Mouse (Mus musculus): ENCODE data around the gene Gm960. TPM values are rescaled to one million over a fixed set of nuclear protein-coding genes. Genes with fewer than 3 reads are reported as not detected.

Gm960 gene
- polyA plus RNA-seq, 1 experiment from 2014 or later: 1.1 TPM

- WGBS: 90% methylated on average over 12 of the region's 12 CpGs
- Histone ChIP-seq H3K9me3 (ENCODE audit: control insufficient read depth, low read length) (no peaks in the 10 kb centered on the region), H3K4me1 (ENCODE audit: control insufficient read depth in 2 of 2, insufficient read depth in 2 of 2, low read length in 2 of 2) (peaks cover 5 to 13% of the 10 kb centered on the region in 2 experiments; a peak in 3 of 4 replicates), H3K27me3 (ENCODE audit: control insufficient read depth, insufficient read depth, low read length) (no peaks in the 10 kb centered on the region), H3K27ac (replicated peaks in 1 of 2; ENCODE audit: control insufficient read depth in 1 of 2, insufficient read depth in 1 of 2, low read depth in 2 of 2, low read length in 2 of 2) (no peak overlapping the region), H3K4me2 (ENCODE audit: low read length) (no peak overlapping the region), H3K4me3 (ENCODE audit: control insufficient read depth in 1 of 2, insufficient read depth in 1 of 2, low read depth in 1 of 2, low read length in 2 of 2) (no peak overlapping the region), H3K36me3 (ENCODE audit: control insufficient read depth, insufficient read depth, low read length) (peaks cover 34% of the 10 kb centered on the region), H3K9ac (ENCODE audit: low read length) (no peak overlapping the region)
- no peak for ATAC-seq (ENCODE audit: insufficient number of reproducible peaks, insufficient read depth, low FRiP score, low read depth)
These were observed 74.5 kb downstream of the Gm960 start for GRCm38 (mm10) chr19:4624006-4624405.

DNA sequence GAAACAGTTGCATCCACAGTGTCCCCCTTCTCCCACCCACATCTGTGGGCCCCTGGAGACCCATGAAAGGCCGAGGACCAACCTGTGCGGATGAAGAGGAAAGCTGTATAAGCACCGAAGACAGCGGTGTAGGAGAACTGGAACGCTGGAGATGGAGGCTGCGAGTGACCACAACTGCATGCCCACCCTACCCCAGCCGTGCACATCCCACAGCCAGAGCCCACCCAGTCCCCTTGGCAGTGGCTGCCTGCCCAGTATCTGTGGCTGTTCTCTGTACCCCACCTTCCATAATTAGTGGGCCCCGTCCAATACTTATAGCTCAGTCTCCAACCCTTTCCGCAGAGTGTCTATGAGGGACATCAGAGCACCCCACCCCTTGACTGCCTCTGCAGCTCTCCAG, 75.0 kb downstream of the Gm960 start:
- Histone ChIP-seq H3K4me2 (ENCODE audit: low read length) (no peak overlapping the region), H3K27ac (replicated peaks in 1 of 2; ENCODE audit: control insufficient read depth in 1 of 2, insufficient read depth in 1 of 2, low read depth in 2 of 2, low read length in 2 of 2) (no peak overlapping the region), H3K4me3 (ENCODE audit: control insufficient read depth in 1 of 2, insufficient read depth in 1 of 2, low read depth in 1 of 2, low read length in 2 of 2) (no peak overlapping the region), H3K36me3 (ENCODE audit: control insufficient read depth, insufficient read depth, low read length) (peaks cover 34% of the 10 kb centered on the region), H3K9me3 (ENCODE audit: control insufficient read depth, low read length) (no peaks in the 10 kb centered on the region), H3K27me3 (ENCODE audit: control insufficient read depth, insufficient read depth, low read length) (no peaks in the 10 kb centered on the region), H3K9ac (ENCODE audit: low read length) (no peak overlapping the region), H3K4me1 (ENCODE audit: control insufficient read depth in 2 of 2, insufficient read depth in 2 of 2, low read length in 2 of 2) (peaks cover 5 to 13% of the 10 kb centered on the region in 2 experiments; a peak in 3 of 4 replicates)
- 93% methylated on average over 9 of the region's 9 CpGs for WGBS
- ATAC-seq (ENCODE audit: insufficient number of reproducible peaks, insufficient read depth, low FRiP score, low read depth): no peak

- Histone ChIP-seq H3K4me3 (ENCODE audit: control insufficient read depth in 1 of 2, insufficient read depth in 1 of 2, low read depth in 1 of 2, low read length in 2 of 2) (no peak overlapping the region), H3K9me3 (ENCODE audit: control insufficient read depth, low read length) (no peaks in the 10 kb centered on the region), H3K27ac (replicated peaks in 1 of 2; ENCODE audit: control insufficient read depth in 1 of 2, insufficient read depth in 1 of 2, low read depth in 2 of 2, low read length in 2 of 2) (no peak overlapping the region), H3K36me3 (ENCODE audit: control insufficient read depth, insufficient read depth, low read length) (peaks cover 34% of the 10 kb centered on the region), H3K4me2 (ENCODE audit: low read length) (no peak overlapping the region), H3K4me1 (ENCODE audit: control insufficient read depth in 2 of 2, insufficient read depth in 2 of 2, low read length in 2 of 2) (peaks cover 5 to 13% of the 10 kb centered on the region in 2 experiments; a peak in 3 of 4 replicates), H3K27me3 (ENCODE audit: control insufficient read depth, insufficient read depth, low read length) (no peaks in the 10 kb centered on the region), H3K9ac (ENCODE audit: low read length) (no peak overlapping the region)
- ATAC-seq (ENCODE audit: insufficient number of reproducible peaks, insufficient read depth, low FRiP score, low read depth): no peak
- WGBS: 83% methylated on average over 5 of the region's 5 CpGs
These were observed 75.7 kb downstream of the Gm960 start for GRCm38 (mm10) chr19:4622780-4623179.

DNA sequence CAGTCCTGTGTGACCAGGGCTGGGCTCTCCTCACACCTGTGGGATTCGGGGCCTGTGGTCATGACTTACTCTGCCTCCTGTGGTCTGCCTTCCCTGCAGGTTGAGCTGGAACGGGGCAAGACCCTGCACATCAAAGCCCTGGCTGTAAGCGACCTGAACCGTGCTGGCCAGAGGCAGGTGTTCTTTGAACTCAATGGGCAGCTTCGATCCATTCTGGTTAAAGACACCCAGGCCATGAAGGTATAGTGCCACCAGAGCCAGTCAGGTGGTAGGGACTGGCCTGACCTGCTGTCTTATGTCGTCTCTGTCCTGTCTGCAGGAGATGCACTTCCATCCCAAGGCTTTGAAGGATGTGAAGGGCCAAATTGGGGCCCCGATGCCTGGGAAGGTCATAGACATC, 77.7 kb downstream of the Gm960 start:
- 87% methylated on average over 7 of the region's 7 CpGs for WGBS
- H3K27me3 ChIP-seq (ENCODE audit: control insufficient read depth, insufficient read depth, low read length): no peaks in the 10 kb centered on the region
- no peak overlapping the region for H3K9ac ChIP-seq (ENCODE audit: low read length)
- H3K27ac ChIP-seq (replicated peaks in 1 of 2; ENCODE audit: control insufficient read depth in 1 of 2, insufficient read depth in 1 of 2, low read depth in 2 of 2, low read length in 2 of 2): no peak overlapping the region
- no peak overlapping the region for H3K4me2 ChIP-seq (ENCODE audit: low read length)
- H3K36me3 ChIP-seq (ENCODE audit: control insufficient read depth, insufficient read depth, low read length): peaks cover 34% of the 10 kb centered on the region
- no peaks in the 10 kb centered on the region for H3K9me3 ChIP-seq (ENCODE audit: control insufficient read depth, low read length)
- H3K4me1 ChIP-seq (ENCODE audit: control insufficient read depth in 2 of 2, insufficient read depth in 2 of 2, low read length in 2 of 2): peaks cover 2 to 8% of the 10 kb centered on the region in 2 experiments; a peak in 3 of 4 replicates
- no peak overlapping the region for H3K4me3 ChIP-seq (ENCODE audit: control insufficient read depth in 1 of 2, insufficient read depth in 1 of 2, low read depth in 1 of 2, low read length in 2 of 2)
- ATAC-seq (ENCODE audit: insufficient number of reproducible peaks, insufficient read depth, low FRiP score, low read depth): no peak

DNA sequence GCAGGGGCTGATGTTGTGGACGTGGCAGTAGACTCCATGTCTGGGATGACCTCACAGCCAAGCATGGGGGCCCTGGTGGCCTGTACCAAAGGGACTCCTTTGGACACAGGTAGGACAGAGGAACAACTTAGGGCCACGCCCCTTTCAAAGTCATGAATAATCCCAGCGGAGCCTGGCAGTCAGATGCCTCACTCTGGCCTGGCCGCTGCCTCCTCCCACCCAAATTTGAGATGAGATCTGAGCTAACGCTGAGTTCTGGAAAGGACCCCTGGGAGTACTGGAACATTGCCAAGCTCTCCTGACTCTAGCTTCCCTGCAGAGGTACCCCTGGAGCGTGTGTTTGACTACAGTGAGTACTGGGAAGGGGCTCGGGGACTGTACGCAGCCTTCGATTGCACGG, 79.0 kb downstream of the Gm960 start:
- H3K36me3 ChIP-seq (ENCODE audit: control insufficient read depth, insufficient read depth, low read length): peaks cover 34% of the 10 kb centered on the region
- peaks cover 3 to 7% of the 10 kb centered on the region in 2 experiments; a peak in 3 of 4 replicates for H3K4me1 ChIP-seq (ENCODE audit: control insufficient read depth in 2 of 2, insufficient read depth in 2 of 2, low read length in 2 of 2)
- no peak overlapping the region for H3K4me2 ChIP-seq (ENCODE audit: low read length)
- ATAC-seq (ENCODE audit: insufficient number of reproducible peaks, insufficient read depth, low FRiP score, low read depth): no peak
- no peak overlapping the region for H3K9ac ChIP-seq (ENCODE audit: low read length)
- WGBS: 80% methylated on average over 10 of the region's 10 CpGs
- no peak overlapping the region for H3K4me3 ChIP-seq (ENCODE audit: control insufficient read depth in 1 of 2, insufficient read depth in 1 of 2, low read depth in 1 of 2, low read length in 2 of 2)
- H3K27ac ChIP-seq (replicated peaks in 1 of 2; ENCODE audit: control insufficient read depth in 1 of 2, insufficient read depth in 1 of 2, low read depth in 2 of 2, low read length in 2 of 2): no peak overlapping the region
- no peaks in the 10 kb centered on the region for H3K9me3 ChIP-seq (ENCODE audit: control insufficient read depth, low read length)
- no peaks in the 10 kb centered on the region for H3K27me3 ChIP-seq (ENCODE audit: control insufficient read depth, insufficient read depth, low read length)

DNA sequence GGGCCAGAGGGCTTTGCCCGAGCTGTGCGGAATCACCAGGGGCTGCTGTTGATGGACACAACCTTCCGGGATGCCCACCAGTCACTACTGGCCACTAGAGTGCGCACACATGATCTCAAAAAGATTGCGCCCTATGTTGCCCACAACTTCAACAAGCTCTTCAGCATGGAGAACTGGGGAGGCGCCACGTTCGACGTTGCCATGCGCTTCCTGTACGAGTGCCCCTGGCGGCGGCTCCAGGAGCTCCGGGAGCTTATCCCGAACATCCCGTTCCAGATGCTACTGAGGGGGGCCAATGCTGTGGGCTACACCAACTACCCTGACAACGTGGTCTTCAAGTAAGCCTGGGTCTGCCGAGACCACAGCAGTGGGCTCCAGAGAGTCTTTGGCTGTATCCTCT, 80.3 kb downstream of the Gm960 start:
- Histone ChIP-seq H3K9ac (ENCODE audit: low read length) (no peak overlapping the region), H3K36me3 (ENCODE audit: control insufficient read depth, insufficient read depth, low read length) (peaks cover 31% of the 10 kb centered on the region), H3K4me1 (ENCODE audit: control insufficient read depth in 2 of 2, insufficient read depth in 2 of 2, low read length in 2 of 2) (peaks cover 5 to 10% of the 10 kb centered on the region in 2 experiments; a peak in 3 of 4 replicates), H3K27me3 (ENCODE audit: control insufficient read depth, insufficient read depth, low read length) (no peaks in the 10 kb centered on the region), H3K4me2 (ENCODE audit: low read length) (no peak overlapping the region), H3K4me3 (ENCODE audit: control insufficient read depth in 1 of 2, insufficient read depth in 1 of 2, low read depth in 1 of 2, low read length in 2 of 2) (no peak overlapping the region), H3K27ac (replicated peaks in 1 of 2; ENCODE audit: control insufficient read depth in 1 of 2, insufficient read depth in 1 of 2, low read depth in 2 of 2, low read length in 2 of 2) (no peak overlapping the region), H3K9me3 (ENCODE audit: control insufficient read depth, low read length) (no peaks in the 10 kb centered on the region)
- ATAC-seq (ENCODE audit: insufficient number of reproducible peaks, insufficient read depth, low FRiP score, low read depth): no peak
- WGBS: 30% methylated on average over 18 of the region's 18 CpGs

DNA sequence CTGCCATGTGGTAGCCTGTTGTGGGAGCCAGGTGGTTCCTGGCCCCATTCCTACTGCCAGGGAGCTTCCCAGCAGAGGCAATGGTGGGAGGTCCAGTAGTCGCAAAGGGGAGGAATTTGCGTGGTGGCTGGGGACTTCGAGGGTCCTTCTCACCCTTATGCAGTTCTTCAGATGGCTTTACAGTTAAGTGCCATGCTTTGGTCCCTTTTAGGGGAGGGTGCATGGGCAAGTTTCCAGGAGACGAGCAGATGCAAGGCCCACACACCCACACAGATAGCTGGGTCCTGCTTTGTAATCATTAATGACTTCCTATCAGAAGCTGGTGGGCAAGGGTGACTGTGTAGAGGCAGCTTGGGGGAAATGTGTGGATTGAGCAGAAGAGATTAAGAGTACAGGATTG, 81.9 kb downstream of the Gm960 start:
- H3K36me3 ChIP-seq (ENCODE audit: control insufficient read depth, insufficient read depth, low read length): peaks cover 32% of the 10 kb centered on the region
- WGBS: 24% methylated on average over 4 of the region's 4 CpGs
- no peak overlapping the region for H3K4me3 ChIP-seq (ENCODE audit: control insufficient read depth in 1 of 2, insufficient read depth in 1 of 2, low read depth in 1 of 2, low read length in 2 of 2)
- peaks cover 5 to 10% of the 10 kb centered on the region in 2 experiments; a peak in 3 of 4 replicates for H3K4me1 ChIP-seq (ENCODE audit: control insufficient read depth in 2 of 2, insufficient read depth in 2 of 2, low read length in 2 of 2)
- H3K9me3 ChIP-seq (ENCODE audit: control insufficient read depth, low read length): no peaks in the 10 kb centered on the region
- no peak overlapping the region; the same call in 1 of the 2 replicates for H3K9ac ChIP-seq (ENCODE audit: low read length)
- no peak overlapping the region for H3K27ac ChIP-seq (replicated peaks in 1 of 2; ENCODE audit: control insufficient read depth in 1 of 2, insufficient read depth in 1 of 2, low read depth in 2 of 2, low read length in 2 of 2)
- no peak overlapping the region for H3K4me2 ChIP-seq (ENCODE audit: low read length)
- no peaks in the 10 kb centered on the region for H3K27me3 ChIP-seq (ENCODE audit: control insufficient read depth, insufficient read depth, low read length)
- ATAC-seq (ENCODE audit: insufficient number of reproducible peaks, insufficient read depth, low FRiP score, low read depth): no peak

All from heart, embryonic 14.5 days (tissue).